Mouse (Mus musculus): ENCODE results near the gene Olfr1371.
"Not testable (repeated sequence)": the region's sequence is repeated elsewhere in the genome, so short reads cannot be mapped to it uniquely, and the experiment has no call there.

Gene Olfr1371

DNA sequence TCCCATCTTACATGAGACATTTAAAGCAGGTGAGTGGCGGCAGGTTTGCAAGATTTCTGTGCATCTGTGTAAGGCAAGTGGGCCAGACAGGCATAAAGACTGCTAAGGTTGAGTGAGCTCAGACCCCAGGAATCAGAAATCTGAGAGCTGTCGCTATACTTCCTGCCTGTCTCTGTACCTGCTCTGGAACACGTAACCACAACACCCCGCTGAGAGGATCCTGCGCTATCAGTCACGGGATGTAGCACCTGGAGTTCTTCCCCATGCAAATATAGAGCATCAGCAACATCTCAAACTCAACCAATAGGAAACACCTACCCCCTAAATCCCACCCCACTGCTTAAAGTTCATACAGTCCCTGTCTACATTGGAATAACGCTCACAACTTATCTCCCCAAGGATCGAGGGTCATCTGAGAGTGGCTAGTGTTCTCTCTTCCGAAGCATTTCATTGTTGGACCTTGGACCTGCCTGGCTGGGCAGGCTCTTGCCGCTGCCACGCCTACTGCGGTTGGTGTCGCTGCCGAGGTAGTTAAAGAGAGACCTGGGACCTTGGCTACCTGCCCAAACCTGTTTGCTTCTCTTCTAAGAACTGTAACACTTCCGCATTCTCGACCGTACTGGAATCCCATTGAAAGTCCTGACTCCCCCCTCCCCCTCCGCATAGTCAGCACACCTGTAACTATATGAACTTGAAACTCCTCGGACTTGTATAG, 10.3 kb upstream of the Olfr1371 start:
- peak; percentile 98 for DNase-seq

DNA sequence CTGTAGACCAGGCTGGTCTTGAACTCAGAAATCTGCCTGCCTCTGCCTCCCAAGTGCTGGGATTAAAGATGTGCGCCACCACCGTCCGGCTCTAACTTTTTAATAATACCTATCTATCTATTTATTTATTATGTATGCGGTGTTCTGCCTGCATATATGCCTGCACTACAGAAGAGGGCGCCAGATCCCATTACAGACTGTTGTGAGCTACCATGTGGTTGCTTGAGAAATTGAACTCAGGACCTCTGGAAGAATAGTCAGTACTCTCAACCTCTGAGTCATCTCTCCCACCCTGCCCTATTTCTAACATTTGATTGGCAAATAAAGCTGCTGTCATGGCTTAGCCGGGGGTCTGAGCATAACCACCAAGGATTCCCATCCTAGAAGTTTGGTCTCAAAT, 9.1 kb upstream of the Olfr1371 start:
- no peak for DNase-seq

DNA sequence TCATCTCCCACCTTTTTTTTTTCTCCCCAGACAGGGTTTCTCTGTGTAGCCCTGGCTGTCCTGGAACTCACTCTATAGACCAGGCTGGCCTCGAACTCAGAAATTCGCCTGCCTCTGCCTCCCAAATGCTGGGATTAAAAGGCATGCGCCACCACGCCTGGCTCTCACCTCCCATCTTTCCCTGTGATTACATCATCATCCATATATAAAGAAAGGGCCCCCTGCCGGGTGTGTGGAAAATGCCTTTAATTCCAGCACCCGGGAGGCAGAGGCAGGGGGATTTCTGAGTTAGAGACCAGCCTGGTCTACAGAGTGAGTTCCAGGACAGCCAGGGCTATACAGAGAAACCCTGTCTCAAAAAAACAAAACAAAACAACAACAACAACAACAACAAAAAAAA, 8.1 kb upstream of the Olfr1371 start:
- DNase-seq: not testable (repeated sequence)

DNA sequence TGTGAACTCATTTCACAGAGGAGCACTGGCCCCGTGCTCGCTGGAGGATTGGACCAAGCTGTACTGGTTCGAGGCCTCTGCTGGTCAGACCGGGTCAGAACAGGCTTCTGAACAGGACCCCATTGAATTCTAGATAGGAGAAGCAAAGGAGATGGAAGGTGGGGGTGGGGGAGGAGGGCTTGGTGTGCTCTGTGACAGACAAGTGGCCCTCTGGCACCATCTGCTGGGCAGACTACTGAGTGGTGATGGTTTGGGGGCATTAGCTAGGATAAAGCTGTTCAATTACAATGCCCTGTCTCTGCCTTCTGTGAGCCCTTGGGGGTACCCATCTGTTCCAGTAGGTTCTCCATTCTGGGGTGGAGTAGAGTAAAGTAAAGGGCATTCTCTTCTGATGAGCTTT, 6.5 kb upstream of the Olfr1371 start:
- peak; percentile 37 for DNase-seq

DNA sequence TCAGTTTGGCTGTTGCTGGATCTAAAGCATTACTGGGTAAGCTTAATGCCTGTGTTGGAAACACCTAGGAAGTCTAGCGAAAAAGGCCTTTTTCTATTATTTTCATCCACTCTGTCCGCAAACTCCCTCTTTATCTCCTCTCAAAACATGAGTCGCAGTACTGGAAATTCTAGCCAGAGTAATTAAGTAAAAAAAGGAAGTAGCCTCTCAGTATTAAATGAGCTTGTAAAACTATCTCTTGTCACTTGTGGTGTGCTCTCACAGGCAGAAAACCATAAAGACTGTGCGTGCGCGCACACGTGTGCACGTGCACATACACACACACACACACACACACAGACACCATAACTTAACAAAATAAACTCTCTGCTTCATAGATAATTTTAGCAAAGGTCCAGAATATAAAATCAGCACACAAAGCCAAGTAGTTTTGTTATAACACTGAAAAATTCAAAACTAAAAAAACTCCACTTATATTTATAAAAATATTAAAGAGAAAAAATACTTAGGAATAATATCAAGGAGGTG, 17.2 kb downstream of the Olfr1371 start:
- DNase-seq: not testable (repeated sequence)

DNA sequence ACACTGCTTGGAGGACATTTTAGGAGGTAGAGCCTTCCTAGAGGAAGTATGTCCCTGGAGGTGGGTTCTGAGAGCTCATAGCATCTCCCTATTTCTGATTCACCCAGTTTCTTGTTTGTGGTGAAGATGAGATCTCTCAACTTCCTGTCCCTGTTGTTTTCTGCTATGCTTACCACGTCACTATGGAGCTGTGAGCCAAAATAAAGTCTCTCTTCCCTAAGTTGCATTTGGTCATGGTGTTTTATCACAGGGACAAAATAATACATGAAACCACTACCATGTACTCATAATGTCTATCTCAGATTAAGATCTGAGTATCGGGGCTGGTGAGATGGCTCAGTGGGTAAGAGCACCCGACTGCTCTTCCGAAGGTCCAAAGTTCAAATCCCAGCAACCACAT, 33.1 kb downstream of the Olfr1371 start:
- not testable (repeated sequence) for DNase-seq

DNA sequence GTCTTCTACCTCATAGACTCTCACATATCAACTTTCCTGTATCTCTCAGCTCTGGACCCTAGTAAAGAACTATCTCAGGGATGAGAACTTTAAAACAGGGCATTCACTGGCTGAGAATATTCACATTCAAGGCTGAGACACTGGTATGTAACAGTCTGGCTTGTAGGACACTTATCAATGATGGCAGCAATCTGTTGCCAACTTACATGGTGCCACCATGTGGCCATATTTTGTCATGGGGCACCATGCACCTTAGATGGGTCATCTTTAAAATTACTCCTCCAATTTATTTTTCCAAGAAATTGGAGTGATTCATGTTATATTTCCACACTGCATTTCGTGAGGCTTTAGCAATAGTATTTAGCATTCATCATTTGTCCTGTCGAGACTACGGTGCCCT, 33.9 kb downstream of the Olfr1371 start:
- DNase-seq: not testable (repeated sequence)

DNA sequence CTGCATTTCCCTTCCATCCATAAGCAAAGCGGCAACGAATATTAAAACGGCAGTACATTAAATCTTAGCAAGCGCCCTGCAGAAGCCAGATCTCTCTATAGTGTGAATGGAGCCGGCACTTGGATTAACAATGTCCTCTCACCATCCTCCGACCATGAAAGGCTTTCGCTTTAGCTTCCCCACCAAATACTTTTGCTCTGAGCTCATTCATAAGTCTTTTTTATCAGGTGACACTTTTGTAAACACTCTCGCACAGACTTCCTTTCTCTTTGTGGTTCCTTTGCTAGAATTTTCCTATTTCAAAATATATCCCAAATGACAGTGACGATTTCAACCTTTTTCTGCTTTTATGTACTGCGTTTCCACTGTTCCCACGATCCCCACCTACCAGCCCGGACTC, 45.3 kb downstream of the Olfr1371 start:
- DNase-seq: no peak

DNA sequence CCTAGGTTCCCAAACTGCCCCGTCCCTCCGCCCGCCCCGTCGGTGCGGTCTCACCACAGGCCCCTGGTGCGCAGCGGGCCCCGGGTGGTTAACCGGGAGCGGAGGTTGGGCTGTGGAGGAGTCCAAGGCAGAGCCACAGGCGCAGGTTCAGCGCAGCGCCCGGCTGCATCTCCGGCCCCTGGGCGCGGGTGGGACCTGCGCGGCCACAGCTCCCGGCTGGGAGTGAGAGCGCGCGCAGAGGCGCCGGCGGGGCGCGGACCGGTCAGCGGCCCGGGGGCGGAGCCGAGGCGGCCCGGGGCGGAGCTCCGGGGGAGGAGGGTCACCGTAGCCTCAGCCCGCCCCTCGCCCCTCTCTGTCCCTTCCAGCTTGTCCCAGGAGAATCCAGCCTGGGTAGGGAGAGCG, 45.9 kb downstream of the Olfr1371 start:
- DNase-seq: not testable (repeated sequence)

DNA sequence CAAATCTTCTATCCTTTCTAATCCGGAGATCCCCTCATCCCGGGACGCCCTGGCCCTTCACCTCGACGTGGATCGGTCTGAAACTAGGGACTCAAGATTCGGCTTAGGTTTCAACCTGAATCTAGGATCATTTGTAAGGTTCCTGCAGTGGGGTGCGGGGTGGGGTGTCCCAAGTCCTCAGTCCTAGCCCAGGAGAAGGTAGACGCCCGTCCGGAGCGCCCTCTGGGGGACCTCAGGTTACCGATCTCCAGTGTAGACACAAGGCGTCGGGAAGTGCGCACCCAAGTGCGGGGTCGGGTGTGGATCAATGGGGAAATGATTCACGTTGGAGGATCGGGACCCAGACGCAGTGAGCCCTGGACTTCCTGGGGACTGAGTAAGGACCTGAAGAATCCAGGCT, 46.7 kb downstream of the Olfr1371 start:
- DNase-seq: peak; percentile 21

DNA sequence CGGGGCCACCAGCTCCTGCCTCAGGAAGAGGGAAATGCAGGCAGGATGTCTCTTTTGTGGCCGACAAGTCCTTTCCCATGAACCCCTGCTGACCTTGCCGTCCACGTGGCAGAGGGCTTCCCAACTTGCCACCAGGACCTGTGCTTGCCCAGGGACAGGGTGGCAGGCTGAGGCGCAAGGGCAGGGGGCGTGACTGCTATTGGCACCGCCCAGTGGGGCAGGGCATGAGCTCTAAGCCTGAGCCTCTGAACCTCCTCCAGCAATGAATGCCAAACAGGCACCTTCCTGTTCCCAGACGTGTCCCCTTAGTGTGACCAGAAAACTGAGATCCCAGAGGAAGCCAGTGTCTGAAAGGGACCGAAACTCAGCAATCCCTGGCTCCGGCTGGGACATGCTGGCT, 49.9 kb downstream of the Olfr1371 start:
- peak; percentile 69 for DNase-seq
